Mouse (Mus musculus) olfactory bulb, adult 2 months (tissue): ENCODE data around the gene Macf1.

Experiments
- CTCF ChIP-seq: fragments of 200-500 bp; IDR thresholded peaks from 2 replicates; pipeline ENCODE4 v1.5.1; 2012; ENCODE audit warnings: low read depth, mild to moderate bottlenecking, low read length, moderate library complexity; ENCODE audit not compliant: insufficient read depth
- POLR2A ChIP-seq: fragments of 200-500 bp; IDR thresholded peaks from 2 replicates; pipeline ENCODE4 v1.6.1; 2012; ENCODE audit warnings: mild to moderate bottlenecking, low read depth, low read length, moderate library complexity; ENCODE audit not compliant: insufficient read depth

GRCm38 (mm10) chr4:123358613-123359012 lies 325.5 kb downstream of the Macf1 start:
- no peak for TF ChIP-seq POLR2A
- TF ChIP-seq CTCF, result no peak
